Mouse (Mus musculus) embryonic facial prominence, embryonic 11.5 days (tissue): Measurements from ENCODE around the gene Wapl. TPM values are rescaled to one million over a fixed set of nuclear protein-coding genes. Genes with fewer than 3 reads are reported as not detected.
A peak's percentile ranks its signal among the peaks of the same experiment; 100 is the strongest.

ENCODE experiments used
- ATAC-seq: fragments of 200-750 bp; cut with Nextera tagmentation; replicated peaks from 2 replicates; pipeline ENCODE4 v1.8.0; 2017; ENCODE audit warnings: low read depth; ENCODE audit not compliant: insufficient number of reproducible peaks, low FRiP score, low TSS enrichment
- DNase-seq: peaks from one replicate; pipeline ENCODE4 v3.0.0-alpha.2; 2015; ENCODE audit warnings: low spot score
- H3K27ac ChIP-seq: fragments of 300-500 bp; sonication (generic); replicated peaks from 2 replicates; pipeline ENCODE4 v1.5.1; 2014; ENCODE audit warnings: mild to moderate bottlenecking, low read depth, low read length, control low read depth
- H3K27me3 ChIP-seq: fragments of 300-500 bp; sonication (generic); 2 replicates; pipeline ENCODE4 v1.6.1; 2014; ENCODE audit warnings: mild to moderate bottlenecking, low read length, moderate library complexity, mixed read lengths; ENCODE audit not compliant: control insufficient read depth, insufficient read depth
- H3K36me3 ChIP-seq: fragments of 300-500 bp; sonication (generic); replicated peaks from 2 replicates; pipeline ENCODE4 v1.6.1; 2014; ENCODE audit warnings: low read depth, mild to moderate bottlenecking, low read length, moderate library complexity, mixed read lengths; ENCODE audit not compliant: control insufficient read depth, insufficient read depth
- H3K4me1 ChIP-seq: fragments of 300-500 bp; sonication (generic); 2 replicates; pipeline ENCODE4 v1.6.1; 2014; ENCODE audit warnings: low read length, mixed read lengths; ENCODE audit not compliant: control insufficient read depth, insufficient read depth
- H3K4me2 ChIP-seq: fragments of 300-500 bp; sonication (generic); 2 replicates; pipeline ENCODE4 v1.6.1; 2014; ENCODE audit warnings: low read depth, mild to moderate bottlenecking, control low read depth, low read length, moderate library complexity
- H3K4me3 ChIP-seq: fragments of 300-500 bp; sonication (generic); 2 replicates; pipeline ENCODE4 v1.5.1; 2014; ENCODE audit warnings: low read depth, low read length, control low read depth
- H3K9ac ChIP-seq: fragments of 300-500 bp; sonication (generic); replicated peaks from 2 replicates; pipeline ENCODE4 v1.6.1; 2014; ENCODE audit warnings: mild to moderate bottlenecking, control low read depth, low read length
- H3K9me3 ChIP-seq: fragments of 300-500 bp; sonication (generic); replicated peaks from 2 replicates; pipeline ENCODE4 v1.6.1; 2016; ENCODE audit warnings: mild to moderate bottlenecking, low read length, inconsistent platforms, mixed read lengths; ENCODE audit not compliant: control insufficient read depth
- WGBS: fragments of 180-500 bp; shearing (Covaris S2); extraction: QIAGEN DNeasy Blood & Tissue Kit; methylation state at CpG from one replicate; pipeline ENCODE4 v1.1.7; 2014; 5-methylcytosine and 5-hydroxymethylcytosine counted together
- polyA plus RNA-seq: library from polyadenylated mRNA; unstranded; fragments of >200 nt; fragmentation: Nextera tagmentation; extraction: Ambion mirVana; gene quantifications from 2 replicates; pipeline ENCODE4 v1.2.1, GENCODE M21; 2014

Gene Wapl
- polyA plus RNA-seq, 1 experiment from 2014 or later, result 38.0 TPM

DNA sequence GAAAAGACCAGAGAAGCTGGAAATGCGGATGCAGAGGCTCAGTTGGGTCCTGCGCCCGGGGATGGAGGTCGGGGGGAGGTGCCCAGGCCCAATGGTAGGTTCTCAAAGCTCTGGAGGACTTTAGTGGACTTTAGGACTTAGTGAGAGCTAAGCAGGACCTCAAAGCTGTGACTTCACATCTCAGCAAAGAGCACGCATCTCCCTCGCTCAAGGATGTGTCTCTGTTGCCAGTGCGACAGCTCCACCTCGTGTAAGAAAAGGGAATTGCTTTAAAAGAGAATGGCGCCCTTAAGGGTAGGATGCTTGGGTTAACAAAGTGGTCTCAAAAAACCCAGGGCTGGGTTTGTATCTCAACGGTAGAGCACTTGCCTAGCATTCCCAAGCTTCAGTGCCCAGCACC, 104.1 kb downstream of the Wapl start:
- Histone ChIP-seq H3K27me3 (no peaks in the 10 kb centered on the region), H3K36me3 (no peaks in the 10 kb centered on the region), H3K4me1 (no peaks in the 10 kb centered on the region), H3K9ac (no peak overlapping the region), H3K4me2 (no peak overlapping the region), H3K27ac (no peak overlapping the region), H3K4me3 (no peak overlapping the region), H3K9me3 (no peaks in the 10 kb centered on the region)
- ATAC-seq (no peak), DNase-seq (peak; percentile 88)
- WGBS, result 17% methylated on average over 10 of the region's 10 CpGs

GRCm38 (mm10) chr14:34778760-34779159, 105.0 kb downstream of the Wapl start:
- no peak overlapping the region for H3K4me2 ChIP-seq
- no peaks in the 10 kb centered on the region for H3K9me3 ChIP-seq
- ATAC-seq, result no peak
- DNase-seq, result no peak
- H3K4me3 ChIP-seq, result no peak overlapping the region
- H3K9ac ChIP-seq, result no peak overlapping the region
- H3K27ac ChIP-seq, result no peak overlapping the region
- no peaks in the 10 kb centered on the region for H3K27me3 ChIP-seq
- H3K4me1 ChIP-seq, result no peaks in the 10 kb centered on the region
- WGBS, result 82% methylated on average over 7 of the region's 7 CpGs
- no peaks in the 10 kb centered on the region for H3K36me3 ChIP-seq

GRCm38 (mm10) chr14:34793406-34794037, 119.8 kb downstream of the Wapl start:
- ATAC-seq (no peak), DNase-seq (no peak)
- Histone ChIP-seq H3K4me1 (no peaks in the 10 kb centered on the region), H3K36me3 (no peaks in the 10 kb centered on the region), H3K4me2 (no peak overlapping the region), H3K9ac (no peak overlapping the region), H3K4me3 (no peak overlapping the region), H3K27ac (no peak overlapping the region), H3K27me3 (no peaks in the 10 kb centered on the region), H3K9me3 (no peaks in the 10 kb centered on the region)
- 58% methylated on average over 1 of the region's 1 CpGs for WGBS

Other genes starting within 250 kb of the Wapl start
- gene Bmpr1a, start 170.6 kb upstream of the Wapl start, polyA plus RNA-seq, result 73.2 and 80.9 TPM in 2 replicates
- not detected in 2 replicates for gene 9230112D13Rik, start 151.1 kb upstream of the Wapl start, polyA plus RNA-seq
- gene Ldb3, start 85.2 kb upstream of the Wapl start, polyA plus RNA-seq, result 0.31 and 0.90 TPM in 2 replicates
- 0.39 TPM in 1 of 2 replicates, not detected in the other for gene Opn4, start 73.8 kb upstream of the Wapl start, polyA plus RNA-seq
- 0.17 and 0.27 TPM in 2 replicates for gene Grid1, start 146.2 kb downstream of the Wapl start, polyA plus RNA-seq